Mouse (Mus musculus) limb, embryonic 10.5 days (tissue): ENCODE results near the gene Osm. TPM values are rescaled to one million over a fixed set of nuclear protein-coding genes. Genes with fewer than 3 reads are reported as not detected.
A peak's percentile ranks its signal among the peaks of the same experiment; 100 is the strongest.

Experiments
- DNase-seq: peaks from one replicate; pipeline ENCODE4 v3.0.0-alpha.2; 2017; ENCODE audit warnings: low spot score
- H3K27ac ChIP-seq: fragments of 300-500 bp; sonication (generic); 2 replicates; pipeline ENCODE4 v1.5.1; 2016; ENCODE audit warnings: mild to moderate bottlenecking
- H3K27me3 ChIP-seq: fragments of 300-500 bp; sonication (generic); 2 replicates; pipeline ENCODE4 v1.6.1; 2016; ENCODE audit warnings: low read depth, mild to moderate bottlenecking; ENCODE audit not compliant: poor library complexity, severe bottlenecking
- H3K36me3 ChIP-seq: fragments of 300-500 bp; sonication (generic); 2 replicates; pipeline ENCODE4 v1.6.1; 2016; ENCODE audit warnings: mild to moderate bottlenecking, moderate library complexity
- H3K4me1 ChIP-seq: fragments of 300-500 bp; sonication (generic); 2 replicates; pipeline ENCODE4 v1.6.1; 2016
- H3K4me3 ChIP-seq: fragments of 300-500 bp; sonication (generic); 2 replicates; pipeline ENCODE4 v1.5.1; 2016; ENCODE audit warnings: mild to moderate bottlenecking, moderate library complexity
- H3K9me3 ChIP-seq: fragments of 300-500 bp; sonication (generic); replicated peaks from 2 replicates; pipeline ENCODE4 v1.6.1; 2016; ENCODE audit warnings: mild to moderate bottlenecking
- WGBS: fragments of 180-500 bp; shearing (Covaris S2); methylation state at CpG from one replicate; pipeline ENCODE4 v1.1.7; 2016; 5-methylcytosine and 5-hydroxymethylcytosine counted together
- polyA plus RNA-seq: library from polyadenylated mRNA; unstranded; fragments of >200 nt; fragmentation: Nextera tagmentation; extraction: Ambion mirVana; gene quantifications from 2 replicates; pipeline ENCODE4 v1.2.1, GENCODE M21; 2016

Osm gene
- not detected in 2 replicates for polyA plus RNA-seq

GRCm38 (mm10) chr11:4235665-4236545 is at the start of gene Osm:
TSS of gene Osm (plus strand) at chr11:4236420.
- DNase-seq: no peak
- H3K9me3 ChIP-seq: no peaks in the 10 kb centered on the region
- H3K27ac ChIP-seq: no peak within 1 kb of the TSS
- 82% methylated on average over 16 of the region's 16 CpGs for WGBS
- H3K27me3 ChIP-seq: no peaks in the 10 kb centered on the region
- no peaks in the 10 kb centered on the region for H3K4me1 ChIP-seq
- H3K36me3 ChIP-seq: no peaks in the 10 kb centered on the region
- no peak within 1 kb of the TSS for H3K4me3 ChIP-seq

GRCm38 (mm10) chr11:4186486-4187317 is 49.5 kb upstream of the Osm start, which contains the start of gene Tbc1d10a:
TSS of gene Tbc1d10a (plus strand) at chr11:4186789.
- Histone ChIP-seq H3K27ac (peak within 1 kb of the TSS; percentile 91), H3K36me3 (peaks cover 21% of the 10 kb centered on the region), H3K9me3 (no peaks in the 10 kb centered on the region), H3K27me3 (0 out of 2 replicates have a peak, but pooled peaks cover 6% of the 10 kb centered on the region), H3K4me1 (peaks cover 26% of the 10 kb centered on the region), H3K4me3 (peak within 1 kb of the TSS; percentile 91)
- DNase-seq: peak; percentile 97
- under 1% methylated on average over 71 of the region's 71 CpGs for WGBS

- peak overlapping the region; percentile 91 for H3K4me3 ChIP-seq
- DNase-seq: no peak
- peaks cover 15% of the 10 kb centered on the region for H3K36me3 ChIP-seq
- H3K4me1 ChIP-seq: peaks cover 32% of the 10 kb centered on the region
- H3K27ac ChIP-seq: peak overlapping the region; percentile 91
- H3K27me3 ChIP-seq: 0 out of 2 replicates have a peak, but pooled peaks cover 6% of the 10 kb centered on the region
- 16% methylated on average over 9 of the region's 9 CpGs for WGBS
- H3K9me3 ChIP-seq: no peaks in the 10 kb centered on the region
Measured at GRCm38 (mm10) chr11:4187318-4187700, 48.9 kb upstream of the Osm start.

- no peaks in the 10 kb centered on the region for H3K36me3 ChIP-seq
- 0 out of 2 replicates have a peak, but pooled peaks cover 6% of the 10 kb centered on the region for H3K27me3 ChIP-seq
- no peak overlapping the region for H3K27ac ChIP-seq
- H3K4me1 ChIP-seq: peaks cover 34% of the 10 kb centered on the region
- no peak for DNase-seq
- H3K4me3 ChIP-seq: no peak overlapping the region
- H3K9me3 ChIP-seq: no peaks in the 10 kb centered on the region
- WGBS: 89% methylated on average over 6 of the region's 6 CpGs
Measured at GRCm38 (mm10) chr11:4189182-4189581, 47.0 kb upstream of the Osm start.

- Histone ChIP-seq H3K27me3 (0 out of 2 replicates have a peak, but pooled peaks cover 6% of the 10 kb centered on the region), H3K4me1 (peaks cover 34% of the 10 kb centered on the region), H3K27ac (no peak overlapping the region), H3K36me3 (no peaks in the 10 kb centered on the region), H3K9me3 (no peaks in the 10 kb centered on the region), H3K4me3 (no peak overlapping the region)
- WGBS: 67% methylated on average over 3 of the region's 3 CpGs
- DNase-seq: no peak
Measured at GRCm38 (mm10) chr11:4190677-4191076, 45.5 kb upstream of the Osm start.

- H3K36me3 ChIP-seq: no peaks in the 10 kb centered on the region
- peak overlapping the region; percentile 42; the same call in 1 of the 2 replicates for H3K27ac ChIP-seq
- H3K4me3 ChIP-seq: no peak overlapping the region
- 85% methylated on average over 3 of the region's 3 CpGs for WGBS
- no peaks in the 10 kb centered on the region for H3K9me3 ChIP-seq
- 0 out of 2 replicates have a peak, but pooled peaks cover 1% of the 10 kb centered on the region for H3K27me3 ChIP-seq
- peaks cover 27% of the 10 kb centered on the region for H3K4me1 ChIP-seq
- DNase-seq: no peak
Measured at GRCm38 (mm10) chr11:4192757-4193156, 43.5 kb upstream of the Osm start.

GRCm38 (mm10) chr11:4193420-4193819 is 42.8 kb upstream of the Osm start:
- Histone ChIP-seq H3K27me3 (no peaks in the 10 kb centered on the region), H3K36me3 (no peaks in the 10 kb centered on the region), H3K9me3 (no peaks in the 10 kb centered on the region), H3K27ac (no peak overlapping the region), H3K4me1 (peaks cover 24% of the 10 kb centered on the region), H3K4me3 (no peak overlapping the region)
- DNase-seq: no peak

GRCm38 (mm10) chr11:4195597-4196031 is 40.6 kb upstream of the Osm start:
- WGBS: 88% methylated on average over 3 of the region's 3 CpGs
- Histone ChIP-seq H3K4me1 (peaks cover 18% of the 10 kb centered on the region), H3K9me3 (no peaks in the 10 kb centered on the region)

GRCm38 (mm10) chr11:4196636-4197035 is 39.6 kb upstream of the Osm start:
- 69% methylated on average over 8 of the region's 8 CpGs for WGBS
- DNase-seq: no peak

More at GRCm38 (mm10) chr11:4195597-4196031, 40.6 kb upstream of the Osm start:
- Histone ChIP-seq H3K27me3 (no peaks in the 10 kb centered on the region), H3K4me3 (no peak overlapping the region), H3K27ac (no peak overlapping the region), H3K36me3 (no peaks in the 10 kb centered on the region)
- DNase-seq: no peak

GRCm38 (mm10) chr11:4197691-4198090 is 38.5 kb upstream of the Osm start:
- 86% methylated on average over 1 of the region's 1 CpGs for WGBS
- no peaks in the 10 kb centered on the region for H3K9me3 ChIP-seq
- no peaks in the 10 kb centered on the region for H3K27me3 ChIP-seq
- no peak overlapping the region for H3K27ac ChIP-seq
- no peaks in the 10 kb centered on the region for H3K4me1 ChIP-seq
- H3K4me3 ChIP-seq: no peak overlapping the region
- no peak for DNase-seq
- no peaks in the 10 kb centered on the region for H3K36me3 ChIP-seq

More at GRCm38 (mm10) chr11:4196636-4197035, 39.6 kb upstream of the Osm start:
- H3K27me3 ChIP-seq: no peaks in the 10 kb centered on the region
- H3K4me3 ChIP-seq: no peak overlapping the region
- no peaks in the 10 kb centered on the region for H3K9me3 ChIP-seq
- H3K27ac ChIP-seq: no peak overlapping the region
- peaks cover 8% of the 10 kb centered on the region; the same call in 1 of the 2 replicates for H3K4me1 ChIP-seq
- no peaks in the 10 kb centered on the region for H3K36me3 ChIP-seq

GRCm38 (mm10) chr11:4201981-4202700 is 34.1 kb upstream of the Osm start:
- no peak overlapping the region for H3K4me3 ChIP-seq
- H3K27ac ChIP-seq: no peak overlapping the region
- WGBS: 78% methylated on average over 11 of the region's 11 CpGs
- DNase-seq: no peak
- no peaks in the 10 kb centered on the region for H3K4me1 ChIP-seq
- no peaks in the 10 kb centered on the region for H3K9me3 ChIP-seq
- H3K27me3 ChIP-seq: no peaks in the 10 kb centered on the region
- H3K36me3 ChIP-seq: peaks cover 13% of the 10 kb centered on the region

GRCm38 (mm10) chr11:4202995-4203704 is 33.1 kb upstream of the Osm start:
- H3K4me1 ChIP-seq: no peaks in the 10 kb centered on the region
- peaks cover 23% of the 10 kb centered on the region for H3K36me3 ChIP-seq
- no peak overlapping the region for H3K4me3 ChIP-seq
- WGBS: 88% methylated on average over 12 of the region's 12 CpGs
- H3K27me3 ChIP-seq: no peaks in the 10 kb centered on the region
- no peak overlapping the region for H3K27ac ChIP-seq
- DNase-seq: no peak
- no peaks in the 10 kb centered on the region for H3K9me3 ChIP-seq
